Comparison of ENCODE assay signal across 10 mouse cellular contexts in the genomic region with DNA sequence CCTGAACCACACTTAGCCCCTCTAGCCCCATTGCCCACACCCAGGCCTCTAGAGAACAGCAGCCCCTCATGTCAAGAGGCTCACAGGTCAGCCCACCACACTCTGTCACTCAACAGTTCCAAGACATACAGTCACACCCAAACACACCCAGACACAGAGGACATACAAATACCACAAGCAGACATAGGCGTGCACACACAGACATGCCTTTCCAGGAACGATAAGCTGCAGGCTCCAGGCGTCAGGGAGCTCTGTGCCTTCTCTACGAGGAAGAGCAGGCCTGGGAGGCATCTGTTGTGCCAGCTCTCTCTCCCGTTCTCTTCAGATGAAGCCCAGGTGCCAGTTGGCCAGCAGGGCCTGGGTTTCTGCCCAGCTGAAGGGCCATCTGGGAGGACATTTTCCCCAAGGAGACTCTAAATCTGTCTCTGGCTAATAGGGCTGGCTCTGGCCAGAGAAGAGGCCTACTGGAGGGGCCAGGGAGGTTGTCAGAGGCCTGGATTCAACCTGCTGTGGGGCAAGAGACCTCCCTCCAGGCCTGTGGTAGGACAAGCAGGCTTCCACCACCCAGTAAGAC. TPM values are rescaled to one million over a fixed set of nuclear protein-coding genes. Genes with fewer than 3 reads are reported as not detected.
DNase-seq lines count a peak whose midpoint lies in the region; ATAC-seq lines count a peak whose summit lies in the region.
"Had no signal": no experiment of that assay in that cellular context is flagged by ENCODE, and none has a peak within 500 bp of the region (broad histone marks: within the 10 kb centered on the region; RNA-seq: fewer than 3 reads in every experiment).

No protein-coding gene starts in this region.

- peaks cover 13% of the 10 kb centered on the region for H3K4me1 ChIP-seq in lung, embryonic 16.5 days (replicated peaks; ENCODE audit: control insufficient read depth, insufficient read depth, low read length)
- H3K4me1 ChIP-seq in stomach, embryonic 16.5 days (ENCODE audit: control insufficient read depth, insufficient read depth, low read length), result peaks cover 11% of the 10 kb centered on the region
- H3K4me1 ChIP-seq in hindbrain, embryonic 16.5 days (ENCODE audit: control insufficient read depth, insufficient read depth, low read depth, low read length), result no peaks in the 10 kb centered on the region

- H3K27ac ChIP-seq in lung, embryonic 16.5 days (ENCODE audit: low read length), result peak overlapping the region; percentile 1; the same call in 1 of the 2 replicates
- peak overlapping the region; percentile 76 for H3K27ac ChIP-seq in stomach, embryonic 16.5 days (ENCODE audit: low read length)
- no peak overlapping the region; the same call in 1 of the 2 replicates for H3K27ac ChIP-seq in hindbrain, embryonic 16.5 days (ENCODE audit: low read depth, low read length)

- no peaks in the 10 kb centered on the region for H3K9me3 ChIP-seq in lung, embryonic 16.5 days (ENCODE audit: control insufficient read depth, low read length)
- no peaks in the 10 kb centered on the region for H3K9me3 ChIP-seq in stomach, embryonic 16.5 days (replicated peaks; ENCODE audit: control insufficient read depth, low read length)
- no peaks in the 10 kb centered on the region for H3K9me3 ChIP-seq in hindbrain, embryonic 16.5 days (ENCODE audit: control insufficient read depth, low read length)

- no peak for DNase-seq in lung, postnatal 14 days
- peak; percentile 87 for DNase-seq in gastrocnemius, adult 18-20 months (ENCODE audit: low spot score)
- DNase-seq in heart, postnatal 36 days, result peak; percentile 49 to 63
- no peak for DNase-seq in left cerebral cortex, postnatal 10 days (ENCODE audit: extremely low spot score in 1 of 2, low spot score in 2 of 2)
- DNase-seq in frontal cortex, postnatal 25 days (ENCODE audit: low spot score in 2 of 2), result no peak
- DNase-seq: kidney, postnatal 4 days had no signal

- WGBS in lung, embryonic 16.5 days, result 60% methylated on average over 5 of the region's 5 CpGs
- 57% methylated on average over 5 of the region's 5 CpGs for WGBS in stomach, embryonic 16.5 days
- 58% methylated on average over 5 of the region's 5 CpGs for WGBS in hindbrain, embryonic 16.5 days

- no peak for ATAC-seq in lung, embryonic 16.5 days (ENCODE audit: low read depth)
- peak; percentile 59; the same call in 1 of the 2 replicates for ATAC-seq in stomach, embryonic 16.5 days (ENCODE audit: insufficient read depth, low FRiP score)
- ATAC-seq in hindbrain, embryonic 16.5 days, result no peak

- no peaks in the 10 kb centered on the region for H3K27me3 ChIP-seq in lung, embryonic 16.5 days (ENCODE audit: control insufficient read depth, insufficient read depth, low read depth, low read length)
- H3K27me3 ChIP-seq in stomach, embryonic 16.5 days (ENCODE audit: control insufficient read depth, insufficient read depth, low read length), result no peaks in the 10 kb centered on the region
- no peaks in the 10 kb centered on the region for H3K27me3 ChIP-seq in hindbrain, embryonic 16.5 days (replicated peaks; ENCODE audit: control insufficient read depth, insufficient read depth, low read length)

- intact Hi-C loops in heart, postnatal 36 days (cut with DNase I), result no loop called here
- intact Hi-C loops in left cerebral cortex, postnatal 10 days (cut with DNase I), result no loop called here

- H3K36me3 ChIP-seq in lung, embryonic 16.5 days (ENCODE audit: control insufficient read depth, insufficient read depth, low read length), result no peaks in the 10 kb centered on the region
- no peaks in the 10 kb centered on the region for H3K36me3 ChIP-seq in stomach, embryonic 16.5 days (ENCODE audit: control insufficient read depth, insufficient read depth, low read length)
- H3K36me3 ChIP-seq in hindbrain, embryonic 16.5 days (ENCODE audit: control insufficient read depth, insufficient read depth, low read length), result no peaks in the 10 kb centered on the region

- no peak overlapping the region for H3K9ac ChIP-seq in lung, embryonic 16.5 days (ENCODE audit: low read length)
- peak overlapping the region; percentile 62 for H3K9ac ChIP-seq in stomach, embryonic 16.5 days (ENCODE audit: low read length)
- H3K9ac ChIP-seq in hindbrain, embryonic 16.5 days (ENCODE audit: low read depth, low read length), result no peak overlapping the region

- H3K4me3 ChIP-seq in lung, embryonic 16.5 days (ENCODE audit: low read length), result no peak overlapping the region
- no peak overlapping the region for H3K4me3 ChIP-seq in stomach, embryonic 16.5 days (replicated peaks; ENCODE audit: low read length)
- H3K4me3 ChIP-seq in hindbrain, embryonic 16.5 days (ENCODE audit: low read length), result no peak overlapping the region
- H3K4me3 ChIP-seq: megakaryocyte, embryonic 14.5 days had no signal

- no peak overlapping the region for H3K4me2 ChIP-seq in lung, embryonic 16.5 days (ENCODE audit: low read depth, low read length)
- no peak overlapping the region for H3K4me2 ChIP-seq in stomach, embryonic 16.5 days (ENCODE audit: low read depth, low read length)
- no peak overlapping the region for H3K4me2 ChIP-seq in hindbrain, embryonic 16.5 days (ENCODE audit: low read length)

RNA-seq across cellular contexts. Expression of a gene that starts 9.4 kb away (rescaled TPM):
- 1.4 and 1.7 TPM in 2 replicates for polyA plus RNA-seq in lung, embryonic 16.5 days (2015; fragmentation: Nextera tagmentation; extraction: Ambion mirVana)
- under 1 TPM in 1 of 2 experiments, not detected in 1; 0.45 TPM for total RNA-seq in gastrocnemius, adult 18-20 months (2021)
- 1 to 10 TPM in 1 of 2 experiments, under 1 TPM in 1; 0.80 to 1.2 TPM for total RNA-seq in heart, postnatal 36 days (2021)
- 2.2 and 3.0 TPM in 2 replicates for polyA plus RNA-seq in stomach, embryonic 16.5 days (2015; fragmentation: Nextera tagmentation; extraction: Ambion mirVana)
- under 1 TPM in 1 of 2 experiments, not detected in 1; 0.26 TPM for total RNA-seq in left cerebral cortex, postnatal 10 days (2021)
- 0.92 and 1.0 TPM in 2 replicates for polyA plus RNA-seq in hindbrain, embryonic 16.5 days (2015; fragmentation: Nextera tagmentation; extraction: Ambion mirVana)

RNA-seq across cellular contexts. Expression of a gene that starts 28.5 kb away (rescaled TPM):
- 184 and 200 TPM in 2 replicates for polyA plus RNA-seq in lung, embryonic 16.5 days (2015; fragmentation: Nextera tagmentation; extraction: Ambion mirVana)
- total RNA-seq in gastrocnemius, adult 18-20 months (2021), result 10 to 100 TPM; 18.4 to 22.7 TPM
- total RNA-seq in heart, postnatal 36 days (2021), result 10 to 100 TPM; 43.1 to 43.7 TPM
- polyA plus RNA-seq in stomach, embryonic 16.5 days (2015; fragmentation: Nextera tagmentation; extraction: Ambion mirVana), result 152 and 171 TPM in 2 replicates
- 100 to 1,000 TPM; 103 to 110 TPM for total RNA-seq in left cerebral cortex, postnatal 10 days (2021)
- polyA plus RNA-seq in hindbrain, embryonic 16.5 days (2015; fragmentation: Nextera tagmentation; extraction: Ambion mirVana), result 243 and 245 TPM in 2 replicates

RNA-seq across cellular contexts. Expression of a gene that starts 29.4 kb away (rescaled TPM):
- 72.5 and 73.8 TPM in 2 replicates for polyA plus RNA-seq in lung, embryonic 16.5 days (2015; fragmentation: Nextera tagmentation; extraction: Ambion mirVana)
- 1 to 10 TPM; 3.3 to 4.5 TPM for total RNA-seq in gastrocnemius, adult 18-20 months (2021)
- total RNA-seq in heart, postnatal 36 days (2021), result 10 to 100 TPM; 13.4 to 15.0 TPM
- 73.9 and 75.8 TPM in 2 replicates for polyA plus RNA-seq in stomach, embryonic 16.5 days (2015; fragmentation: Nextera tagmentation; extraction: Ambion mirVana)
- total RNA-seq in left cerebral cortex, postnatal 10 days (2021), result 10 to 100 TPM; 23.4 to 26.6 TPM
- polyA plus RNA-seq in hindbrain, embryonic 16.5 days (2015; fragmentation: Nextera tagmentation; extraction: Ambion mirVana), result 31.2 and 31.5 TPM in 2 replicates

RNA-seq across cellular contexts. Expression of a gene that starts 29.9 kb away (rescaled TPM):
- polyA plus RNA-seq in lung, embryonic 16.5 days (2015; fragmentation: Nextera tagmentation; extraction: Ambion mirVana), result 0.95 and 2.6 TPM in 2 replicates
- 100 to 1,000 TPM; 140 to 577 TPM for total RNA-seq in gastrocnemius, adult 18-20 months (2021)
- under 1 TPM in 1 of 2 experiments, not detected in 1; 0.67 TPM for total RNA-seq in heart, postnatal 36 days (2021)
- 2.9 TPM in 1 of 2 replicates, not detected in the other for polyA plus RNA-seq in stomach, embryonic 16.5 days (2015; fragmentation: Nextera tagmentation; extraction: Ambion mirVana)
- not detected for total RNA-seq in left cerebral cortex, postnatal 10 days (2021)
- 0.64 TPM in 1 of 2 replicates, not detected in the other for polyA plus RNA-seq in hindbrain, embryonic 16.5 days (2015; fragmentation: Nextera tagmentation; extraction: Ambion mirVana)

RNA-seq across cellular contexts. Expression of a gene that starts 36.6 kb away (rescaled TPM):
- polyA plus RNA-seq in lung, embryonic 16.5 days (2015; fragmentation: Nextera tagmentation; extraction: Ambion mirVana), result 113 and 117 TPM in 2 replicates
- 100 to 1,000 TPM; 130 to 136 TPM for total RNA-seq in gastrocnemius, adult 18-20 months (2021)
- 100 to 1,000 TPM; 222 to 245 TPM for total RNA-seq in heart, postnatal 36 days (2021)
- 140 and 145 TPM in 2 replicates for polyA plus RNA-seq in stomach, embryonic 16.5 days (2015; fragmentation: Nextera tagmentation; extraction: Ambion mirVana)
- 10 to 100 TPM; 76.6 to 79.1 TPM for total RNA-seq in left cerebral cortex, postnatal 10 days (2021)
- 135 and 137 TPM in 2 replicates for polyA plus RNA-seq in hindbrain, embryonic 16.5 days (2015; fragmentation: Nextera tagmentation; extraction: Ambion mirVana)

Comparison
In these comparisons a context has a peak if more than half of its experiments do, and no peak if none do; other contexts are left out.
1. DNase-seq: peak in gastrocnemius, adult 18-20 months (single experiment) and heart, postnatal 36 days (2 of 2); none in lung, postnatal 14 days (single experiment), left cerebral cortex, postnatal 10 days (0 of 2) and frontal cortex, postnatal 25 days (0 of 2).